Mouse (Mus musculus) kidney, embryonic 14.5 days (tissue): ENCODE results near the gene Ppp2r1b. TPM values are rescaled to one million over a fixed set of nuclear protein-coding genes. Genes with fewer than 3 reads are reported as not detected.

ENCODE experiments used
- ATAC-seq: fragments of 200-750 bp; cut with Nextera tagmentation; 2 replicates; pipeline ENCODE4 v1.8.0; 2017; ENCODE audit warnings: moderate number of reproducible peaks, mild to moderate bottlenecking, moderate TSS enrichment, moderate library complexity; ENCODE audit not compliant: low FRiP score, low TSS enrichment
- H3K27ac ChIP-seq: fragments of 300-500 bp; sonication (generic); 2 replicates; pipeline ENCODE4 v1.5.1; 2014; ENCODE audit warnings: low read depth, mild to moderate bottlenecking, low read length, moderate library complexity, mixed read lengths
- H3K27me3 ChIP-seq: fragments of 300-500 bp; sonication (generic); 2 replicates; pipeline ENCODE4 v1.6.1; 2014; ENCODE audit warnings: mild to moderate bottlenecking, low read length; ENCODE audit not compliant: control insufficient read depth, insufficient read depth
- H3K36me3 ChIP-seq: fragments of 300-500 bp; sonication (generic); 2 replicates; pipeline ENCODE4 v1.6.1; 2014; ENCODE audit warnings: low read length, mixed read lengths; ENCODE audit not compliant: control insufficient read depth, insufficient read depth
- H3K4me1 ChIP-seq: fragments of 300-500 bp; sonication (generic); 2 replicates; pipeline ENCODE4 v1.6.1; 2014; ENCODE audit warnings: low read length, mixed read lengths; ENCODE audit not compliant: control insufficient read depth, insufficient read depth
- H3K4me2 ChIP-seq: fragments of 300-500 bp; sonication (generic); replicated peaks from 2 replicates; pipeline ENCODE4 v1.6.1; 2014; ENCODE audit warnings: low read depth, mild to moderate bottlenecking, low read length
- H3K4me3 ChIP-seq: fragments of 300-500 bp; sonication (generic); 2 replicates; pipeline ENCODE4 v1.5.1; 2014; ENCODE audit warnings: mild to moderate bottlenecking, low read length
- H3K9ac ChIP-seq: fragments of 300-500 bp; sonication (generic); 2 replicates; pipeline ENCODE4 v1.6.1; 2014; ENCODE audit warnings: low read depth, mild to moderate bottlenecking, low read length, moderate library complexity
- H3K9me3 ChIP-seq: fragments of 300-500 bp; sonication (generic); 2 replicates; pipeline ENCODE4 v1.6.1; 2016; ENCODE audit warnings: low read length; ENCODE audit not compliant: control insufficient read depth
- WGBS: fragments of 180-500 bp; shearing (Covaris S2); extraction: QIAGEN DNeasy Blood & Tissue Kit; methylation state at CpG from one replicate; pipeline ENCODE4 v1.1.7; 2014; 5-methylcytosine and 5-hydroxymethylcytosine counted together
- polyA plus RNA-seq: library from polyadenylated mRNA; unstranded; fragments of >200 nt; fragmentation: Nextera tagmentation; extraction: Ambion mirVana; gene quantifications from 2 replicates; pipeline ENCODE4 v1.2.1, GENCODE M21; 2014

Gene Ppp2r1b
- polyA plus RNA-seq, 1 experiment from 2014 or later = 89.4 TPM

DNA sequence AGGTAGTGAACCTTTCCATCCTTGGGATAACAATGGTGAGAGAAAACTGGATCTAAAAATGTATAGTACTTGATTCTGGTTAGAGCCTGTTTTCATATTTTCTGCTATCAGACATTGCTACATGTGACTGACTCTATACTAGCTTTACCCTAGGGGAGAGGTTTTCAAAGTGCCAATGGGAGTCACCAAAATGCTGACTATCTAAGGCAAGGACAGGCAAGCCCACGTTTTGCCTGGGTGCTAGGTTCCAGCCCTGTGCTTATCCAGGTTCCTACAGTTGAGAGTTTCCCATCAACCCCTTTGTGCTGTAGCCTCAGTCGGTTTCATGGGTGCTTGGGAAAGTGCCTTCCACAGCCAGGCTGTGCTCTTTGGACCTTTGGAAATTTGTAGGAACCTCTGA is 33.4 kb upstream of the Ppp2r1b start:
- Histone ChIP-seq H3K4me3 (no peak overlapping the region), H3K9me3 (no peaks in the 10 kb centered on the region), H3K4me1 (no peaks in the 10 kb centered on the region), H3K4me2 (no peak overlapping the region), H3K9ac (no peak overlapping the region), H3K27ac (no peak overlapping the region), H3K27me3 (no peaks in the 10 kb centered on the region), H3K36me3 (peaks cover 44% of the 10 kb centered on the region)
- WGBS = 84% methylated on average over 2 of the region's 2 CpGs
- ATAC-seq = no peak

DNA sequence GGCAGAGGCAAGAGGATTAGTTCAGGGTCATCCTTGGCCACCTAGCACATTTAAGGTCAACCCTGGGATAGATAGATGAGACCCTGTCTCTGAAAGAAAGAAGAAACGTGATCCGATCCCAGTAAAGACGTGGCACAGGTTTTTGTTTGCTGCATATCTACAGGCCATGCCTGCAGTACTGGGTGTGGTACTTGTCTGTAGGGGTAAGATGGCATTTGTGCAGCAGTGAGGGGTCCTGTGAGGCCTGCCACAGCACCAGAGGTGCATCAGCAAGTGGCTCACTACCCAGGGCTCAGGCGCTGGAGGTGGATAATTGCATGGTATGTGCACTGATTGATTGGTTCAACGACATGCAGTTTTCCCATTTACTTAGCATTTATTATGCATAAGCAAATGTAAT is 31.3 kb upstream of the Ppp2r1b start:
- H3K4me2 ChIP-seq = no peak overlapping the region
- H3K27me3 ChIP-seq = no peaks in the 10 kb centered on the region
- no peak overlapping the region for H3K27ac ChIP-seq
- no peak overlapping the region for H3K9ac ChIP-seq
- ATAC-seq = no peak
- WGBS = 92% methylated on average over 5 of the region's 5 CpGs
- no peaks in the 10 kb centered on the region for H3K9me3 ChIP-seq
- H3K4me3 ChIP-seq = no peak overlapping the region
- H3K4me1 ChIP-seq = no peaks in the 10 kb centered on the region
- H3K36me3 ChIP-seq = peaks cover 31% of the 10 kb centered on the region

DNA sequence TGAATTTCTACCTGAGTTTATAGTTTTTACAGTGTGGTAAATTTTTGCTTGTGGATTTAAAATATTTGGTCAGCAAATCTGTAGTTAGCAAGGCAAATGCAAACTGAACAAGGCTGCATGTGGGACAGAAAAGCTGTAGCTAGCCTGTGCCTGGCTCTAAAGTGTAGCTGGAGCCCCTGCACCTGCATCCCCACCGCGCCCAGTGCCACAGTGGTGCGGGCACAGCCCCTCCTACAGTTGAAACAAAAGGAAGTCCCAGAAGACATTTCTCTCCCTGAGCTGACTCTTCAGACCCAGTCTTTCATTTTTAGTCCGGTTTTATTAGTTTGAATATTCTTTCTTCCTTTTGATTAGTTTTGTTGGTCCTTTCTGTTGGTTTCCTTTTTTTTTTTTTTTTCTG is 29.4 kb upstream of the Ppp2r1b start:
- no peaks in the 10 kb centered on the region for H3K4me1 ChIP-seq
- ATAC-seq = no peak
- WGBS = 97% methylated on average over 4 of the region's 4 CpGs
- H3K9ac ChIP-seq = no peak overlapping the region
- H3K4me2 ChIP-seq = no peak overlapping the region
- no peak overlapping the region for H3K27ac ChIP-seq
- peaks cover 33% of the 10 kb centered on the region for H3K36me3 ChIP-seq
- H3K27me3 ChIP-seq = no peaks in the 10 kb centered on the region
- H3K4me3 ChIP-seq = no peak overlapping the region
- H3K9me3 ChIP-seq = no peaks in the 10 kb centered on the region

DNA sequence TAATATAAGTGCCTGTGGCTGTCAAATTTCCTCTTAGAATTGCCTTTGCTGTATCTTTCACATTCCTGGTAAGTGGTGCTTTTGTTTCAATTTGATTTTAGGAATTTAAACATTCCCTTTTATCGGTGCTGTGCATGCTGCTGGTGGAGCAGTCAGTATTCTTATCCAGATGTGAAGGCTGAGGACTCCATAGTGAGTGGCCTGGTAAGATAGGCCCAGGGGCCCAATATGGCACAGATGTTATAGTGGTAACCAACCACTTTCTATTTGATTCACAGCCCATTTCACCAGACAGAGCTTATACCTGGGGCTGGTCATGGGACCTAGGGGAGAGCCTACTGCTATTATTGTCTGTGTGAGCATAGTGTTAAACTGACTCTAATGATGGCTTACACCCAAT is 28.6 kb upstream of the Ppp2r1b start:
- ATAC-seq = no peak
- no peaks in the 10 kb centered on the region for H3K4me1 ChIP-seq
- no peak overlapping the region for H3K9ac ChIP-seq
- no peaks in the 10 kb centered on the region for H3K9me3 ChIP-seq
- H3K27ac ChIP-seq = no peak overlapping the region
- H3K4me2 ChIP-seq = no peak overlapping the region
- 95% methylated on average over 1 of the region's 1 CpGs for WGBS
- no peaks in the 10 kb centered on the region for H3K27me3 ChIP-seq
- no peak overlapping the region for H3K4me3 ChIP-seq
- peaks cover 28% of the 10 kb centered on the region; the same call in 1 of the 2 replicates for H3K36me3 ChIP-seq

DNA sequence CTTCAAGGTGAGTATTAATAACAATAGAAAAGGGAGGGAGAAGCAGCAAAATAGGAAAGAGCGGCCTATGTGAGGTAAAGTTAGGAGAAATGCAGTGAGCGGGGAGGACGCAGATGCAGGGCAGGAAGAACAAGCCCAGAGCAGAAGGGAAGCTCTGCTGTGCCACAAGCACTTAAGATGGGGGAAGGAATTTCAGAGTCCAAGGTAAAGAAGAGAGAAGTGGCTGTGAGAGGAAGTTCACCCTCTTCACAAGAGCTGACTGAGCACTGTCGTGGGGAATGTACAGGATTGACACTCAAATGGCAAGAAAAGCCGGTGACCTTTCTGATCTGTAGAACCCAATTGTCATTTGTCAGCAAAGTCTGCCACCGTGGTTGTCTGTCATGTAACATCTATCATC is 27.1 kb upstream of the Ppp2r1b start:
- no peaks in the 10 kb centered on the region for H3K4me1 ChIP-seq
- no peaks in the 10 kb centered on the region for H3K9me3 ChIP-seq
- H3K4me3 ChIP-seq = no peak overlapping the region
- ATAC-seq = no peak
- H3K9ac ChIP-seq = no peak overlapping the region
- no peak overlapping the region for H3K27ac ChIP-seq
- H3K27me3 ChIP-seq = no peaks in the 10 kb centered on the region
- H3K4me2 ChIP-seq = no peak overlapping the region
- H3K36me3 ChIP-seq = peaks cover 34% of the 10 kb centered on the region; the same call in 1 of the 2 replicates
- 94% methylated on average over 6 of the region's 6 CpGs for WGBS

DNA sequence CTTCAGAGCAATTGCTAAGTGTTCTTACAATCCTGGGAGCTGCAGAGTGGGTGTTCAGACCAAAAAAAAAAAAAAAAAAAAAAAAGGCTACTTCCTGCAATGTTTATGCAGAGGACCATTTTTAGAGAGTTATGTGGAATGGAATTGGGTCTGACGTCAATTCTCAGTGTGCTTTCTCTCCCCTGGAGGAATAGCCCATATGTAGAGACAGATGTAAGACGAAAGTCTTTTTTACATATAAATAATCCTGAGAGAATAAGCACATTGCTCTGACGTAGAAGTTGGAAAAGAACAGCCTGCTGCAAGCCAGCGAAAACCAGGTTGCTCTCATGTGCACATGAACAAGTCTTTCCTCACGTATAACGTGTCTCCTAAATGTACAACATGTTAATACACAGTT is 25.4 kb upstream of the Ppp2r1b start:
- no peak for ATAC-seq
- peaks cover 30% of the 10 kb centered on the region; the same call in 1 of the 2 replicates for H3K36me3 ChIP-seq
- H3K4me3 ChIP-seq = no peak overlapping the region
- no peak overlapping the region for H3K4me2 ChIP-seq
- no peaks in the 10 kb centered on the region for H3K4me1 ChIP-seq
- 92% methylated on average over 6 of the region's 6 CpGs for WGBS
- no peak overlapping the region for H3K9ac ChIP-seq
- H3K27ac ChIP-seq = no peak overlapping the region
- H3K27me3 ChIP-seq = no peaks in the 10 kb centered on the region
- no peaks in the 10 kb centered on the region for H3K9me3 ChIP-seq

DNA sequence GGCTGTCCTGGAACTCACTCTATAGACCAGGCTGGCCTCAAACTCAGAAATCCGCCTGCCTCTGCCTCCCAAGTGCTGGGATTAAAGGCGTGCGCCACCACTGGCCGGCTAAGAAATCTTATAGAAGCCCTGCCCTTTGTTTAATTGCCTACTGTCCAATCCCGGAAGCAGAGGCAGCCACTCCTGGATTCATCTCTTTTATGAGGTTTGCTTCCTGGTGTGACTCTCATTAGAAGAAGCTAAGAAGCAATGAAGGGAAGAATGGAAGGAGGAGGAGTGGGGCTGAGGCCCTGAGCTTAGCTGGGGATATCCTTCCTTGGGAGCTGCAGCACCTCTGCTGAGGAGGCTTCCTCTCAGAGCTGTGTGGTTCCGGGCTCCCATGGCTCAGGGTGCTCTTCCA is 23.4 kb upstream of the Ppp2r1b start:
- whole genome bisulfite sequencing = 89% methylated on average over 6 of the region's 6 CpGs
- no peaks in the 10 kb centered on the region for H3K9me3 ChIP-seq
- no peaks in the 10 kb centered on the region for H3K27me3 ChIP-seq
- H3K4me2 ChIP-seq = no peak overlapping the region
- H3K36me3 ChIP-seq = peaks cover 30% of the 10 kb centered on the region; the same call in 1 of the 2 replicates
- no peak for ATAC-seq
- H3K27ac ChIP-seq = no peak overlapping the region
- H3K4me3 ChIP-seq = no peak overlapping the region
- no peak overlapping the region for H3K9ac ChIP-seq
- no peaks in the 10 kb centered on the region for H3K4me1 ChIP-seq

DNA sequence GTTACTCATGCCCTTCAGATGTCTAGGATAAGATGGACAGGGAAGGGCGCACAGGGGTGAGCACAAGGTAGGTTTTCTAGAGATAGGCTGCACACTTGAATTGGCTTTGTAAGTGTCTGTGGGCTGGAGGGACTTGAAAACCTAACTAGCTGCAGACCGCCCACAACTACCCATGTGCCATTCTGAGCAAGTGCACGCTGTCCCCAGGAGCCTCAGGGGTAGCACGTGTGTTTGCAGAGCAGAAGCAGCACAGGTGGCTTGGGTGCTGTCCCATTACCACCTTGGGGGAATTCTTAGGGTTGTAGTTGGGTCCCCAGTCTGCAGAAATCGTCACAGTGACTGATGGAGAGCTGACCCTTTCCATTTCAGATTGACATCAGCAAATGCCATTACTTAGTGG is 22.9 kb upstream of the Ppp2r1b start:
- Histone ChIP-seq H3K36me3 (peaks cover 30% of the 10 kb centered on the region; the same call in 1 of the 2 replicates), H3K4me3 (no peak overlapping the region)
- WGBS = 96% methylated on average over 5 of the region's 5 CpGs

DNA sequence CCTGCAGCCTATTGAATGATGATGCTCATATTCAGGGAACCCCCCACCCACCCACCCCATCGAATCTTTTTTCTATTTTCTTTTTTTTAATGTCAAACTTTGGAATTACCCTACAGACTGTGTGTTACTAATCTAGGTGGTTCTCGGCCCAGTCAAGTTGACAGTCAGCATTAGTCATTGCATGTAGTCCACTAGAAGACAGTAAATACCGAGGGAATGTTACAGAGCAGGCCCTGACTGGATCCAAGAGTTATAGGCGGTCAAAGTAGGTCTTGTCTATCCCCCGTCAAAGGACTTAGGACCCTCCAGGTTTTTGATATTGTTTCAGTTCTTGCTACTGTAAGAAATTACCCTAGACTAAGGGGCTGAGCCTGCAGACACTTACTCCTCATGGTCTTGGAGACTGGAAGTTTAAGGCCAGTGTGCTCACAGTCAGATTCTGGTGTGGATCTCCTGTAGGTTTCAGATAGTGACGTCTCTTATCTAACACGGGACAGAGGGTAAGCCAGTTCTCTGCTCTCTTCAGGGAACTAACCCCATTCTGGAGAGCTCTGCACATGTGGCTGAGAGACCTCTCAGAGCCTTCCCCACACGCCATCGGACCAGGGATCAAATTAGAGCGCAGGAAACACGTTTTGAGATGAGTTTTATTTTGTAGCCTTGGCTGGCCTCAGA is 21.2 kb upstream of the Ppp2r1b start:
- Histone ChIP-seq H3K4me1 (no peaks in the 10 kb centered on the region), H3K36me3 (peaks cover 26% of the 10 kb centered on the region; the same call in 1 of the 2 replicates), H3K27ac (no peak overlapping the region), H3K9ac (no peak overlapping the region), H3K9me3 (no peaks in the 10 kb centered on the region), H3K4me3 (no peak overlapping the region), H3K4me2 (no peak overlapping the region), H3K27me3 (no peaks in the 10 kb centered on the region)
- no peak for ATAC-seq
- 89% methylated on average over 11 of the region's 11 CpGs for WGBS

More for the DNA sequence above, 22.9 kb upstream of the Ppp2r1b start:
- Histone ChIP-seq H3K9ac (no peak overlapping the region), H3K4me2 (no peak overlapping the region), H3K4me1 (no peaks in the 10 kb centered on the region), H3K9me3 (no peaks in the 10 kb centered on the region), H3K27me3 (no peaks in the 10 kb centered on the region), H3K27ac (no peak overlapping the region)
- ATAC-seq = no peak
